Mouse (Mus musculus) Patski (cell line): Measurements from ENCODE around the gene Gm3893. TPM values are rescaled to one million over a fixed set of nuclear protein-coding genes. Genes with fewer than 3 reads are reported as not detected.
"Not testable (repeated sequence)": the region's sequence is repeated elsewhere in the genome, so short reads cannot be mapped to it uniquely, and the experiment has no call there.

Source experiments
- ATAC-seq: fragments of 100-300 bp; one replicate; pipeline ENCODE4 v1.8.0; 2021
- CTCF ChIA-PET: fragments of 350-600 bp; sonication (Branson Sonifier 250); formaldehyde crosslinking; loops from one replicate; lab custom pipeline; 2022; ENCODE audit warnings: inconsistent platforms; lab: Charles Lee
- POLR2A ChIA-PET: fragments of 350-600 bp; sonication (Branson Sonifier 250); formaldehyde crosslinking; loops from one replicate; lab custom pipeline; 2022; ENCODE audit warnings: antibody characterized with exemption, inconsistent platforms; lab: Charles Lee
- DNase-seq: peaks from one replicate; pipeline ENCODE4 v3.0.0-alpha.2; 2011; ENCODE audit warnings: low read depth, low spot score
- H3K27me3 ChIP-seq: fragments of 371-371 bp; one replicate; pipeline ENCODE4 v1.5.1; 2021
- in situ Hi-C: fragments of 300-500 bp; cut with MboI; formaldehyde crosslinking; loops from 3 replicates; pipeline ENCODE4 v1.11.1; 2018; ENCODE audit warnings: low pct_unique_long_range_greater_than_20kb, mixed read lengths
- polyA plus RNA-seq: library from polyadenylated mRNA; unstranded; gene quantifications from one replicate; pipeline ENCODE4 v1.2.3, GENCODE M21; 2021

Gene Gm3893
- polyA plus RNA-seq, result not detected

- DNase-seq, H3K27me3 ChIP-seq, CTCF ChIA-PET, in situ Hi-C loops, POLR2A ChIA-PET, ATAC-seq: not testable (repeated sequence)
Measured at GRCm38 (mm10) chr4:42090907-42091306, at the start of gene Gm3893. Gm3893 (plus strand) TSS chr4:42091207.

GRCm38 (mm10) chr4:42114517-42114916 lies 23.5 kb downstream of the Gm3893 start, which contains the start of gene Gm13304:
Gm13304 (plus strand) TSS chr4:42114817.
- POLR2A ChIA-PET, DNase-seq, H3K27me3 ChIP-seq, CTCF ChIA-PET, in situ Hi-C loops, ATAC-seq: not testable (repeated sequence)

Other genes starting within 250 kb of the Gm3893 start
- not detected for gene Gm21541, start 187.6 kb upstream of the Gm3893 start, polyA plus RNA-seq
- 1.5 TPM for gene Gm20878, start 149.6 kb upstream of the Gm3893 start, polyA plus RNA-seq
- not detected for gene Fam205a4, start 125.1 kb upstream of the Gm3893 start, polyA plus RNA-seq
- gene Gm21093, start 56.5 kb upstream of the Gm3893 start, polyA plus RNA-seq, result not detected
- not detected for gene Gm13304, start 23.6 kb downstream of the Gm3893 start, polyA plus RNA-seq
- 0.50 TPM for gene Gm13306, start 62.2 kb downstream of the Gm3893 start, polyA plus RNA-seq
- gene Gm13305, start 77.4 kb downstream of the Gm3893 start, polyA plus RNA-seq, result 14.7 TPM
- gene Gm10600, start 149.4 kb downstream of the Gm3893 start, polyA plus RNA-seq, result not detected
- not detected for gene Ccl21b, start 164.6 kb downstream of the Gm3893 start, polyA plus RNA-seq
- not detected for gene Gm21953, start 203.1 kb downstream of the Gm3893 start, polyA plus RNA-seq
- gene Fam205a3, start 227.1 kb downstream of the Gm3893 start, polyA plus RNA-seq, result not detected